Mouse (Mus musculus): Measurements from ENCODE around the gene Rps11. TPM values are rescaled to one million over a fixed set of nuclear protein-coding genes. Genes with fewer than 3 reads are reported as not detected.
A peak's percentile ranks its signal among the peaks of the same experiment; 100 is the strongest.
"Not testable (repeated sequence)": the region's sequence is repeated elsewhere in the genome, so short reads cannot be mapped to it uniquely, and the experiment has no call there.

Gene Rps11
- 1,346 and 1,389 TPM in 2 replicates for polyA plus RNA-seq (2014; fragmentation: Nextera tagmentation; extraction: Ambion mirVana)

DNA sequence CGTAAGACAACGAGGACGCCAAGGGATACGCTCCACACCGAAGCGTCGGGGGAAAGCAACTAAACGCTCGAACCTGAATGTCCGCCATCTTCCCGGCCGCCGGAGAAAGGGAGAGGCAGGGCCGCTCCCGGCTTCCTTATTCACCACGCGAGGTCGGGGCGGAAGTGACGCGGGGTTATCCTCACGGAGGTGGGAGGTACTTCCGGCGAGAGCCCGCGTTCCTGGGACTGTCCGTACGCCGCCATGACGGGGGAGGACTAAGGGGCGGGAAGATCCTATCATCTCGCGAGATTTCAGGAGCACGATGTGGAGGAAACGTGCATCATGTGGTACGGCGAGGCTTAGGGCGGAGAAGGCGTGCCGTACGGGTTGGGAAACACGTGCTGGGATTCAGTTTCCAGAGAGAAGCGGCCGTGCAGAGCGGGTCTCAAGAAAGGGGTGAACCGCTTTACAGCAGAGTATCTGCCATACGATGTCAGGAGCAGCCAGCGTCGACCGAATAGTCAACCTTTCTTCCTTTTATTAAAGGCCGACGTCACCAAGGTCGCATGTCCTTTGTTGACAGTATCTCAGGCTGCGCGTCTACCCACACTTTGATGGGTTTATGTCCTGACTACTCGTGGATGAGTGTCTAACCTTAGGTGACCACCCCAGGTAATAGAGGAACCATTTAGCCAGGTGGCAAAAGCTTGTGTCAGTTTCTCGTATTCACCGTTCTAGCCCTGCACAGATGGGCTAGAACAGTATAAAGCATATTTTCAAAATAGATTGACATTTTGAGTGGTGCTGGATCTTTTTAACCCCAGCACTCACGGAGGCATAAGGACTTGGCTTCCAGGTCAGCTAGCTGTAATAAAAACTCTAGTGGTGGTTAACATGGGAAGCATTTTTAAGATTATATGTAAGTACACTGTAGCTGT is at the start of gene Rps11:
Rps11 (minus strand) TSS at position 216 of the 920 bp plus-strand sequence.
- peak; percentile 82 for ATAC-seq (ENCODE audit: low FRiP score)
- Histone ChIP-seq H3K4me1 (replicated peaks; ENCODE audit: control insufficient read depth, insufficient read depth, low read length) (peaks cover 8% of the 10 kb centered on the region), H3K4me3 (ENCODE audit: low read depth, low read length) (peak within 1 kb of the TSS; percentile 69), H3K27me3 (ENCODE audit: control insufficient read depth, insufficient read depth, low read length) (no peaks in the 10 kb centered on the region), H3K4me2 (replicated peaks; ENCODE audit: low read depth, low read length) (peak within 1 kb of the TSS; percentile 83), H3K36me3 (ENCODE audit: control insufficient read depth, insufficient read depth, low read length) (peaks cover 47% of the 10 kb centered on the region), H3K9ac (ENCODE audit: low read depth, low read length) (peak within 1 kb of the TSS; percentile 83), H3K9me3 (ENCODE audit: control insufficient read depth, low read length) (no peaks in the 10 kb centered on the region), H3K27ac (ENCODE audit: low read depth, low read length) (peak within 1 kb of the TSS; percentile 87)
- WGBS: under 1% methylated on average over 59 of the region's 59 CpGs
- peak; percentile 100 for DNase-seq (ENCODE audit: low spot score)

DNA sequence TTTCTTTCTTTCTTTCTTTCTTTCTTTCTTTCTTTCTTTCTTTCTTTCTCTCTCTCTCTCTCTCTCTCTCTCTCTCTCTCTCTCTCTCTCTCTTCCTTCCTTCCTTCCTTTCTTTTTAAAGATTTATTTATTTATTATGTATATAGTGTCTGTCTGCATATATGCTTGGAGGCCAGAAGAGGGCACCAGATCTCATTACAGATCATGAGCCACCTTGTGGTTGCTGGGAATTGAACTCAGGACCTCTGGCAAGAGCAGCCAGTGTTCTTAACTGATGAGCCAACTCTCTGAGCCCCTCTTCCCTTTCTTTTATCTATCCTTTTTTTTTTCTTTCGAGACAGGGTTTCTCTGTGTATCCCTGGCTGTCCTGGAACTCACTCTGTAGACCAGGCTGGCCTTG is 49.5 kb upstream of the Rps11 start:
- H3K4me3 ChIP-seq (ENCODE audit: low read depth, low read length); H3K4me1 ChIP-seq (replicated peaks; ENCODE audit: control insufficient read depth, insufficient read depth, low read length); ATAC-seq (ENCODE audit: low FRiP score); H3K36me3 ChIP-seq (ENCODE audit: control insufficient read depth, insufficient read depth, low read length); H3K9ac ChIP-seq (ENCODE audit: low read depth, low read length); H3K27ac ChIP-seq (ENCODE audit: low read depth, low read length); H3K4me2 ChIP-seq (replicated peaks; ENCODE audit: low read depth, low read length); DNase-seq (ENCODE audit: low spot score): not testable (repeated sequence)
- WGBS: 44% methylated on average over 1 of the region's 1 CpGs
- peaks cover 68% of the 10 kb centered on the region for H3K27me3 ChIP-seq (ENCODE audit: control insufficient read depth, insufficient read depth, low read length)
- H3K9me3 ChIP-seq (ENCODE audit: control insufficient read depth, low read length): peaks cover 14% of the 10 kb centered on the region

DNA sequence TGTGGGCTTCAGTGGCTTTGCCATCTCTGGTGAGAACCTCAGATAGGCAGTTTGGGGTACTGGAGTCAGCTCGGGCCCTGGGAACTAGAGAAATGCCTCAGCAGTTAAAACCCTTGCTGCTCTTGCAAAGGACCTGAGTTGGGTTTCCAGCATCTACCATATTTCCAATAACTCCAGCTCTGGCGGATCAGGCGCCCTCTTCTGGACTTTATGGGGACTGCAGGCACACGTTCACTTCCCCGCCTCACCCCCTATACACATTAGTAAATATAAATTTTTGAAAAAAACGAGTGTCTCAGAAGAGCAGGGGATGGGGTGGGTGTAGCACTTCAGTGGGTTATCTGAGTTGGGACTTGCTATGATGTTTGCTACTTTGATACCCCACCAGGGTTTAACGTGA is 48.7 kb upstream of the Rps11 start:
- H3K9me3 ChIP-seq (ENCODE audit: control insufficient read depth, low read length): peaks cover 14% of the 10 kb centered on the region
- H3K36me3 ChIP-seq (ENCODE audit: control insufficient read depth, insufficient read depth, low read length): no peaks in the 10 kb centered on the region
- 61% methylated on average over 7 of the region's 7 CpGs for WGBS
- H3K9ac ChIP-seq (ENCODE audit: low read depth, low read length): no peak overlapping the region
- H3K4me3 ChIP-seq (ENCODE audit: low read depth, low read length): no peak overlapping the region
- no peak overlapping the region for H3K27ac ChIP-seq (ENCODE audit: low read depth, low read length)
- no peak overlapping the region for H3K4me2 ChIP-seq (replicated peaks; ENCODE audit: low read depth, low read length)
- ATAC-seq (ENCODE audit: low FRiP score): no peak
- peaks cover 68% of the 10 kb centered on the region for H3K27me3 ChIP-seq (ENCODE audit: control insufficient read depth, insufficient read depth, low read length)
- DNase-seq (ENCODE audit: low spot score): peak; percentile 34
- H3K4me1 ChIP-seq (replicated peaks; ENCODE audit: control insufficient read depth, insufficient read depth, low read length): peaks cover 8% of the 10 kb centered on the region; the same call in 1 of the 2 replicates

DNA sequence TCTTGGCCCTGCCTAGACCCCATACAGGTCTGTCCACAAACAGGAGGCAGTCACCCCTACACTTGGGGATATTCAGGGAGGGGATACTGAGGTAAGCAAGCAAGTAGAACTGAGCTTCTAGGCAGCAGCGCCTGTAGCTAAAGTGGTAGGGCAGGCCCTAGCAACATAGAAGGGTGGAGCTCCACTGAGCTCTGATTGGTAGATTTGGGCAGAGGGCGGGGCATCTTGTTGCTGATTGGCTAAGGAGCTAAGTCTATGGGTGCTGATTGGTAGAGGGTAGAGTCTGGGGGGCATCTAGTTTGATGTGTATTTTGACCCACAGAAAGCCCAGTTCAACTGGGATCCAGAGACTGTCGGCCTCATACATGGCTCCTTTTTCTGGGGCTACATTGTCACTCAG is 45.3 kb upstream of the Rps11 start:
- H3K27ac ChIP-seq (ENCODE audit: low read depth, low read length): no peak overlapping the region
- 0 out of 2 replicates have a peak, but pooled peaks cover 2% of the 10 kb centered on the region for H3K4me1 ChIP-seq (replicated peaks; ENCODE audit: control insufficient read depth, insufficient read depth, low read length)
- no peak for DNase-seq (ENCODE audit: low spot score)
- H3K4me2 ChIP-seq (replicated peaks; ENCODE audit: low read depth, low read length): no peak overlapping the region
- no peak overlapping the region for H3K9ac ChIP-seq (ENCODE audit: low read depth, low read length)
- peaks cover 65% of the 10 kb centered on the region for H3K27me3 ChIP-seq (ENCODE audit: control insufficient read depth, insufficient read depth, low read length)
- H3K4me3 ChIP-seq (ENCODE audit: low read depth, low read length): no peak overlapping the region
- ATAC-seq (ENCODE audit: low FRiP score): no peak
- WGBS: 86% methylated on average over 3 of the region's 3 CpGs
- H3K9me3 ChIP-seq (ENCODE audit: control insufficient read depth, low read length): peaks cover 14% of the 10 kb centered on the region
- no peaks in the 10 kb centered on the region for H3K36me3 ChIP-seq (ENCODE audit: control insufficient read depth, insufficient read depth, low read length)

DNA sequence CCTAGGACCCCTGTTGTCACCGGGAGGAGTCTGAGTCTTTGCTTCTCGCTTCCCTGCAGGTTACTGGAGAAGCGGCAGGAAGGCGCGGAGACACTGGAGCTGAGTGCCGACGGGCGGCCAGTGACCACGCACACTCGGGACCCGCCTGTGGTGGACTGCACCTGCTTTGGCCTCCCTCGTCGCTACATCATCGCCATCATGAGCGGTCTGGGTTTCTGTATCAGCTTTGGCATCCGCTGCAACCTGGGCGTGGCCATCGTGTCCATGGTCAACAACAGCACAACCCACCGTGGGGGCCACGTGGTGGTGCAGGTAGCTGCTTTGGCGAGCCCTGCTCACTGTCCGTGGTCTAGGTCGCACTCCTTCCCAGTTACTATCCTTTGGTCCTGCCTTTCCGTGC is 44.4 kb upstream of the Rps11 start:
- H3K4me2 ChIP-seq (replicated peaks; ENCODE audit: low read depth, low read length): 0 out of 2 replicates have a peak overlapping the region, but pooled peaks have one; percentile 14

DNA sequence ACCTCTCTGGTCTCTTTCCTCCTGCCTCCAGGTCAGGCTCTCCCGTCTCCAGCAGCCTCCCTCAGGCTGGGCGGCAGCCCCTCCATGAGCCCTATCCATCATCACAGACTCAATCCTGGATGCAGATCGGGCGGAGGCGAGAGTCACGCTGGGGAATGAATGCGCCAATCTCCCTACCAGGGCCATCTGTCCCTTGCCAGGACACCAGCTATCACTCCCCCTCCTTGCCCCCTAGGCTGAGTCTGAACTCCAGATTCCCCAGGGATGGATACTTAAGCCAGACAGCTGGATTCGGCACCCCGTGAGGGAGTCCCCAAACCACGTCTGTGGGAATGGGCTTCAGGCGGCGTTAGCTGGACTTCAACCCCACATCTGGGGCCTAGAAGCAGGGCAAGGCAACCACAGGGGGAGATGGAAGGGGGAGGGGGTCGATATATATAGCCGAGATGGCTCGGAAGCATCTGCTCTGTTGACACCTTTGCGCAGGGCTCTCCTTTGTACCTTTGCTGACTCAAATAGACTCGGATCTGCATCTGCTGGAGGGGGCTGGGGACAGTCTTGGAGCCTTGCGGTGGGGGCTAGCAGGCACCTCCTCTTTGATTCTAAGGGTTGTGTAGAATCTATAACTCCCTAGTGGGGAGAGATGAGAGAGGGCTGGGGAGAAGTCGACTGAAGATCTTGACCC is 43.7 kb upstream of the Rps11 start:
- H3K27me3 ChIP-seq (ENCODE audit: control insufficient read depth, insufficient read depth, low read length): peaks cover 74% of the 10 kb centered on the region
- no peak overlapping the region for H3K4me3 ChIP-seq (ENCODE audit: low read depth, low read length)
- H3K4me1 ChIP-seq (replicated peaks; ENCODE audit: control insufficient read depth, insufficient read depth, low read length): peaks cover 6% of the 10 kb centered on the region
- ATAC-seq (ENCODE audit: low FRiP score) (peak; percentile 31; the same call in 1 of the 2 replicates), DNase-seq (ENCODE audit: low spot score) (peak; percentile 51)
- H3K36me3 ChIP-seq (ENCODE audit: control insufficient read depth, insufficient read depth, low read length): no peaks in the 10 kb centered on the region
- H3K9ac ChIP-seq (ENCODE audit: low read depth, low read length): no peak overlapping the region
- WGBS: 2% methylated on average over 19 of the region's 19 CpGs
- peak overlapping the region; percentile 45; the same call in 1 of the 2 replicates for H3K27ac ChIP-seq (ENCODE audit: low read depth, low read length)
- peak overlapping the region; percentile 7; the same call in 1 of the 2 replicates for H3K4me2 ChIP-seq (replicated peaks; ENCODE audit: low read depth, low read length)
- H3K9me3 ChIP-seq (ENCODE audit: control insufficient read depth, low read length): peaks cover 13% of the 10 kb centered on the region

More for the DNA sequence above, 44.4 kb upstream of the Rps11 start:
- H3K4me3 ChIP-seq (ENCODE audit: low read depth, low read length): no peak overlapping the region
- no peak for ATAC-seq (ENCODE audit: low FRiP score)
- H3K27ac ChIP-seq (ENCODE audit: low read depth, low read length): no peak overlapping the region
- H3K4me1 ChIP-seq (replicated peaks; ENCODE audit: control insufficient read depth, insufficient read depth, low read length): peaks cover 6% of the 10 kb centered on the region
- 7% methylated on average over 24 of the region's 24 CpGs for WGBS
- peaks cover 14% of the 10 kb centered on the region for H3K9me3 ChIP-seq (ENCODE audit: control insufficient read depth, low read length)
- H3K36me3 ChIP-seq (ENCODE audit: control insufficient read depth, insufficient read depth, low read length): no peaks in the 10 kb centered on the region
- H3K9ac ChIP-seq (ENCODE audit: low read depth, low read length): no peak overlapping the region
- peaks cover 66% of the 10 kb centered on the region for H3K27me3 ChIP-seq (ENCODE audit: control insufficient read depth, insufficient read depth, low read length)
- DNase-seq (ENCODE audit: low spot score): no peak

DNA sequence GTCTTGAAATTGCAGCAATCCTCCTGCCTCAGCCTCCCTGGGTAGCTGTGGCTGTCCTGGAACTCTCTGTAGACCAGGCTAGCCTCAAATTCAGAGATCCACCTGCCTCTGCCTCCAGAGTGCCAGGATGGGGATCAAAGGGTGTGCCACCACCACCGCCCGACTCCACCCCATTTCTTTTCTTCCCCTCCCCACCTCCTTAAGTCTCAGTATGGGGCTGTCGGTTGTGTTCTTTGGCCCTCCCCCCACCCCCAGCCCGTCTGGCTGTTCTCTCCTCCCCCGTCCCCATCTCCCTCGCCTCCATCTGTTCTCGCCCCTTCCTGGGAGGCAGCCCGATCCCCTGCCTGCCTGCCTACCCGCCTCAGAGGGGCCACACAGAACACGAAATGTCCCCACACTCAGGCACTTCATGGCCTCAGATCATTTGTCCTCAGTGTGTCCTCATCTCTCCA is 42.7 kb upstream of the Rps11 start:
- H3K4me3 ChIP-seq (ENCODE audit: low read depth, low read length): no peak overlapping the region
- H3K9ac ChIP-seq (ENCODE audit: low read depth, low read length): no peak overlapping the region
- 22% methylated on average over 10 of the region's 10 CpGs for WGBS
- H3K4me1 ChIP-seq (replicated peaks; ENCODE audit: control insufficient read depth, insufficient read depth, low read length): peaks cover 11% of the 10 kb centered on the region
- H3K27me3 ChIP-seq (ENCODE audit: control insufficient read depth, insufficient read depth, low read length): peaks cover 78% of the 10 kb centered on the region
- ATAC-seq (ENCODE audit: low FRiP score): no peak
- H3K36me3 ChIP-seq (ENCODE audit: control insufficient read depth, insufficient read depth, low read length): no peaks in the 10 kb centered on the region
- peaks cover 11% of the 10 kb centered on the region for H3K9me3 ChIP-seq (ENCODE audit: control insufficient read depth, low read length)
- no peak overlapping the region for H3K27ac ChIP-seq (ENCODE audit: low read depth, low read length)
- H3K4me2 ChIP-seq (replicated peaks; ENCODE audit: low read depth, low read length): no peak overlapping the region
- no peak for DNase-seq (ENCODE audit: low spot score)

DNA sequence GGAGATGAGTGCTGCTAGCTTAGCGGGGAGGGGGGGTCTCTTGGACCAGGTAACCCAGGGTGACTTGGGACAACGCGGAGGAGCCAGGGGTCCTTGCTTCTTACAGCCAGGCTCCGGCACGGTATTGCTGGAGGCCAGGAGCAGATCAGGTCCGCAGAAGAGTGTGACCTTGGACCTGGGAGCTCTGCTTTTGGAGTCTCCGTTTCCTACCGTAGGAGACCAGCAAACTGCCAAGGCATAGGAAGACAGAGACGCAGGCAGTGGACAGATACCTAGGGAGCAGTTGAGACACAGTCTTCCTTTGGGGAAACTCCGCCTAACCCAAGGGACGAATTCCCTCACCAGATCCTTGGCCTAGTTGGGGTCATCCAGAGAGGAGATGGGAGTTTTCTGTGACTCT is 41.5 kb upstream of the Rps11 start:
- Histone ChIP-seq H3K4me2 (replicated peaks; ENCODE audit: low read depth, low read length) (no peak overlapping the region), H3K9me3 (ENCODE audit: control insufficient read depth, low read length) (peaks cover 11% of the 10 kb centered on the region)

More for the DNA sequence above, 41.5 kb upstream of the Rps11 start:
- no peak for ATAC-seq (ENCODE audit: low FRiP score)
- no peak overlapping the region for H3K27ac ChIP-seq (ENCODE audit: low read depth, low read length)
- DNase-seq (ENCODE audit: low spot score): no peak
- H3K9ac ChIP-seq (ENCODE audit: low read depth, low read length): no peak overlapping the region
- peaks cover 72% of the 10 kb centered on the region for H3K27me3 ChIP-seq (ENCODE audit: control insufficient read depth, insufficient read depth, low read length)
- H3K4me1 ChIP-seq (replicated peaks; ENCODE audit: control insufficient read depth, insufficient read depth, low read length): peaks cover 11% of the 10 kb centered on the region
- no peaks in the 10 kb centered on the region for H3K36me3 ChIP-seq (ENCODE audit: control insufficient read depth, insufficient read depth, low read length)
- 53% methylated on average over 11 of the region's 11 CpGs for WGBS
- H3K4me3 ChIP-seq (ENCODE audit: low read depth, low read length): no peak overlapping the region

Data from hindbrain, embryonic 11.5 days (tissue).